Mouse (Mus musculus): ENCODE data around the gene Mcur1. TPM values are rescaled to one million over a fixed set of nuclear protein-coding genes. Genes with fewer than 3 reads are reported as not detected.

The Mcur1 gene
- polyA plus RNA-seq, 1 experiment = 17.7 TPM

GRCm38 (mm10) chr13:43579740-43580139, 19.7 kb upstream of the Mcur1 start:
- H3K27me3 ChIP-seq (ENCODE audit: control insufficient read depth, insufficient read depth, low read length) = no peaks in the 10 kb centered on the region
- DNase-seq = peak; percentile 66 to 78
- WGBS = 16% methylated on average over 18 of the region's 18 CpGs
- H3K27ac ChIP-seq (ENCODE audit: insufficient read depth, low read length) = no peak overlapping the region
- H3K4me1 ChIP-seq (ENCODE audit: control insufficient read depth, insufficient read depth, low read length) = peaks cover 8% of the 10 kb centered on the region
- TF ChIP-seq CTCF (IDR thresholded peaks at IDR 0.05; ENCODE audit: borderline replicate concordance, insufficient read depth, low read depth, low read length) (peak; percentile 84), POLR2A (IDR thresholded peaks at IDR 0.05; ENCODE audit: borderline replicate concordance, insufficient read depth, low read length) (no peak)
- no peak overlapping the region for H3K4me3 ChIP-seq (replicated peaks; ENCODE audit: insufficient read depth, low read depth, low read length)

- WGBS = 93% methylated on average over 12 of the region's 12 CpGs
- TF ChIP-seq CTCF (IDR thresholded peaks at IDR 0.05; ENCODE audit: borderline replicate concordance, insufficient read depth, low read depth, low read length) = no peak
Observed at GRCm38 (mm10) chr13:43577766-43578165, 17.8 kb upstream of the Mcur1 start.

GRCm38 (mm10) chr13:43577254-43577653, 17.3 kb upstream of the Mcur1 start:
- 78% methylated on average over 5 of the region's 5 CpGs for WGBS

More at GRCm38 (mm10) chr13:43577766-43578165, 17.8 kb upstream of the Mcur1 start:
- Histone ChIP-seq H3K27ac (ENCODE audit: insufficient read depth, low read length) (no peak overlapping the region), H3K4me3 (replicated peaks; ENCODE audit: insufficient read depth, low read depth, low read length) (no peak overlapping the region), H3K4me1 (ENCODE audit: control insufficient read depth, insufficient read depth, low read length) (peaks cover 11% of the 10 kb centered on the region), H3K27me3 (ENCODE audit: control insufficient read depth, insufficient read depth, low read length) (no peaks in the 10 kb centered on the region)
- no peak for DNase-seq

GRCm38 (mm10) chr13:43575431-43575830, 15.4 kb upstream of the Mcur1 start:
- peaks cover 11% of the 10 kb centered on the region for H3K4me1 ChIP-seq (ENCODE audit: control insufficient read depth, insufficient read depth, low read length)
- no peak overlapping the region for H3K4me3 ChIP-seq (replicated peaks; ENCODE audit: insufficient read depth, low read depth, low read length)
- H3K27ac ChIP-seq (ENCODE audit: insufficient read depth, low read length) = no peak overlapping the region
- no peaks in the 10 kb centered on the region for H3K27me3 ChIP-seq (ENCODE audit: control insufficient read depth, insufficient read depth, low read length)
- WGBS = 20% methylated on average over 5 of the region's 5 CpGs
- peak; percentile 86 to 88 for DNase-seq
- TF ChIP-seq POLR2A (IDR thresholded peaks at IDR 0.05; ENCODE audit: borderline replicate concordance, insufficient read depth, low read length) (no peak), CTCF (IDR thresholded peaks at IDR 0.05; ENCODE audit: borderline replicate concordance, insufficient read depth, low read depth, low read length) (no peak; the same call in 1 of the 2 replicates)

More at GRCm38 (mm10) chr13:43577254-43577653, 17.3 kb upstream of the Mcur1 start:
- peaks cover 11% of the 10 kb centered on the region for H3K4me1 ChIP-seq (ENCODE audit: control insufficient read depth, insufficient read depth, low read length)
- no peak overlapping the region for H3K27ac ChIP-seq (ENCODE audit: insufficient read depth, low read length)
- TF ChIP-seq POLR2A (IDR thresholded peaks at IDR 0.05; ENCODE audit: borderline replicate concordance, insufficient read depth, low read length) = no peak
- TF ChIP-seq CTCF (IDR thresholded peaks at IDR 0.05; ENCODE audit: borderline replicate concordance, insufficient read depth, low read depth, low read length) = peak; percentile 35; the same call in 1 of the 2 replicates
- no peak overlapping the region for H3K4me3 ChIP-seq (replicated peaks; ENCODE audit: insufficient read depth, low read depth, low read length)
- no peaks in the 10 kb centered on the region for H3K27me3 ChIP-seq (ENCODE audit: control insufficient read depth, insufficient read depth, low read length)
- no peak for DNase-seq

- no peak for DNase-seq
- TF ChIP-seq POLR2A (IDR thresholded peaks at IDR 0.05; ENCODE audit: borderline replicate concordance, insufficient read depth, low read length) (no peak), CTCF (IDR thresholded peaks at IDR 0.05; ENCODE audit: borderline replicate concordance, insufficient read depth, low read depth, low read length) (no peak)
- Histone ChIP-seq H3K27ac (ENCODE audit: insufficient read depth, low read length) (no peak overlapping the region), H3K4me3 (replicated peaks; ENCODE audit: insufficient read depth, low read depth, low read length) (no peak overlapping the region), H3K4me1 (ENCODE audit: control insufficient read depth, insufficient read depth, low read length) (peaks cover 11% of the 10 kb centered on the region), H3K27me3 (ENCODE audit: control insufficient read depth, insufficient read depth, low read length) (no peaks in the 10 kb centered on the region)
- WGBS = 86% methylated on average over 2 of the region's 2 CpGs
Observed at GRCm38 (mm10) chr13:43573979-43574378, 14.0 kb upstream of the Mcur1 start.

GRCm38 (mm10) chr13:43567141-43567891, 7.3 kb upstream of the Mcur1 start:
- 65% methylated on average over 25 of the region's 25 CpGs for WGBS
- no peak overlapping the region for H3K27ac ChIP-seq (ENCODE audit: insufficient read depth, low read length)
- no peaks in the 10 kb centered on the region; the same call in 1 of the 2 replicates for H3K4me1 ChIP-seq (ENCODE audit: control insufficient read depth, insufficient read depth, low read length)
- no peak overlapping the region for H3K4me3 ChIP-seq (replicated peaks; ENCODE audit: insufficient read depth, low read depth, low read length)
- no peak for TF ChIP-seq CTCF (IDR thresholded peaks at IDR 0.05; ENCODE audit: borderline replicate concordance, insufficient read depth, low read depth, low read length)
- TF ChIP-seq POLR2A (IDR thresholded peaks at IDR 0.05; ENCODE audit: borderline replicate concordance, insufficient read depth, low read length) = no peak
- no peaks in the 10 kb centered on the region for H3K27me3 ChIP-seq (ENCODE audit: control insufficient read depth, insufficient read depth, low read length)
- no peak for DNase-seq

- Histone ChIP-seq H3K27me3 (ENCODE audit: control insufficient read depth, insufficient read depth, low read length) (no peaks in the 10 kb centered on the region), H3K4me3 (replicated peaks; ENCODE audit: insufficient read depth, low read depth, low read length) (no peak overlapping the region), H3K27ac (ENCODE audit: insufficient read depth, low read length) (no peak overlapping the region), H3K4me1 (ENCODE audit: control insufficient read depth, insufficient read depth, low read length) (no peaks in the 10 kb centered on the region; the same call in 1 of the 2 replicates)
- no peak for DNase-seq
- 95% methylated on average over 8 of the region's 8 CpGs for WGBS
- no peak for TF ChIP-seq POLR2A (IDR thresholded peaks at IDR 0.05; ENCODE audit: borderline replicate concordance, insufficient read depth, low read length)
- TF ChIP-seq CTCF (IDR thresholded peaks at IDR 0.05; ENCODE audit: borderline replicate concordance, insufficient read depth, low read depth, low read length) = no peak
Observed at GRCm38 (mm10) chr13:43566184-43566583, 6.2 kb upstream of the Mcur1 start.

- 13% methylated on average over 9 of the region's 9 CpGs for WGBS
- Histone ChIP-seq H3K4me1 (ENCODE audit: control insufficient read depth, insufficient read depth, low read length) (no peaks in the 10 kb centered on the region; the same call in 1 of the 2 replicates), H3K4me3 (replicated peaks; ENCODE audit: insufficient read depth, low read depth, low read length) (no peak overlapping the region), H3K27me3 (ENCODE audit: control insufficient read depth, insufficient read depth, low read length) (no peaks in the 10 kb centered on the region), H3K27ac (ENCODE audit: insufficient read depth, low read length) (no peak overlapping the region)
- peak; percentile 69 to 79 for DNase-seq
- peak; percentile 86 for TF ChIP-seq CTCF (IDR thresholded peaks at IDR 0.05; ENCODE audit: borderline replicate concordance, insufficient read depth, low read depth, low read length)
- no peak for TF ChIP-seq POLR2A (IDR thresholded peaks at IDR 0.05; ENCODE audit: borderline replicate concordance, insufficient read depth, low read length)
Observed at GRCm38 (mm10) chr13:43565346-43565745, 5.4 kb upstream of the Mcur1 start.

All from cerebellum, adult 2 months (tissue).